Mouse (Mus musculus) kidney, adult 9 months (tissue): Measurements from ENCODE around the gene Ikzf1.

Source experiments
- DNase-seq: peaks from one replicate; pipeline ENCODE4 v3.0.0; 2022

The Ikzf1 gene

DNA sequence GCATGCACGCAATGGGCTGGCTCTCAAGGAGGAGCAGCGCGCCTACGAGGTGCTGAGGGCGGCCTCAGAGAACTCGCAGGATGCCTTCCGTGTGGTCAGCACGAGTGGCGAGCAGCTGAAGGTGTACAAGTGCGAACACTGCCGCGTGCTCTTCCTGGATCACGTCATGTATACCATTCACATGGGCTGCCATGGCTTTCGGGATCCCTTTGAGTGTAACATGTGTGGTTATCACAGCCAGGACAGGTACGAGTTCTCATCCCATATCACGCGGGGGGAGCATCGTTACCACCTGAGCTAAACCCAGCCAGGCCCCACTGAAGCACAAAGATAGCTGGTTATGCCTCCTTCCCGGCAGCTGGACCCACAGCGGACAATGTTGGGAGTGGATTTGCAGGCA, 84.5 kb downstream of the Ikzf1 start:
- no peak for DNase-seq

DNA sequence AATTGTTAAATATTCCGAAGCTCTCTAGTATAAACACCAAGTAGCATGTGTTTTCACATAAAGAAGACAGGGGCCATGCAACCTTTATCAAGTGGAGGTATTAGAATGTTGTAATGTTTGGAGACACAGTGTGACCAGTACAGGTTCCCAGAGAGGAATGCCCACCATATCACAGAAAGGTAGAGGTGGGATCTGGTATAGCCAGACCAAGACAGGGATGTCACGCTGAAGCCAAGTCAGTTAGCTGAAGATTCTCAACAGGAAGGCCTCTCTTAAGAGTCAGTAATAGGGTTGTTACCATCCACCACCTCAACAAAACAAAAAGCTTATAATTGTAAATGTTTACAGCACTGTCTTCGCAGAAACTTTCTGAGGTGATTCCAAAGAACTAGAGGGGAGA, 85.9 kb downstream of the Ikzf1 start:
- no peak for DNase-seq

DNA sequence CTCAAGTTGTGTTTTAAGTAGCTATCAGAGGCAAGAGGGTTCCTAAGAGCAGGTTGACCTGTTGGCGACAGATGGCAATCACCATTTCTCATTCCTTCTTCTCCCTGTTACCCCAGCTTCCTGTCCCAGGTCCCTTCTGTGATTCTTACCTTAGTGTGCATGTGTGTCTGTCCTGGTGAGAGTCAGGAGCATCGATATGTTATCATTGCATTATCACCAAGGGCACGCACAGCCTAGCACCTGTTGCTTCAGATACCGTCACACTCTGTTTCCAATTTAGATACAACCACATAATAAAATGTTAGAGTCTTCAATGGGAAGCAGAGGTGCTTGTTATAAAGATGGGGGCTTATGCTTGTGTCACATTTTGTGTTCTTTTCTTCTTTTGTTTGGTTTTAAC, 87.4 kb downstream of the Ikzf1 start:
- DNase-seq, result no peak

DNA sequence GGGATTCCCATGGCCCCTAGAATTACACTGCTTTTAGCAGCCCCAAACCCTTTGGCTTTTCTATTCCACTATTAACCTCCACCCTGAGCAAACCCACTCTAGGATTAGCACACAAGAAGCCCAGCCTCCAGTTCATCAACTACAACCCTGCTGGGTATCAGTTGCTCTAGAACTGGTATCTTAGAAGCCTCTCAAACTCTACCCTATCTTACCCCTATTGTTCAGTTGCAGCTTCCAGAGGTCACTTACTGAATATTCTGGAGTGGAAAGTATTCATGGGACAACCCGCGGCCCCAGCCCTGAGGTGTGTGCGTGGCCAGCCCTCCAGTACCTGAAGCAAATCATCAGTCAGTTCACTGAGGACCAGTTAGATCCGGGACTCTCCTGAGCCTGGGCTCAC, 89.6 kb downstream of the Ikzf1 start:
- DNase-seq, result no peak

DNA sequence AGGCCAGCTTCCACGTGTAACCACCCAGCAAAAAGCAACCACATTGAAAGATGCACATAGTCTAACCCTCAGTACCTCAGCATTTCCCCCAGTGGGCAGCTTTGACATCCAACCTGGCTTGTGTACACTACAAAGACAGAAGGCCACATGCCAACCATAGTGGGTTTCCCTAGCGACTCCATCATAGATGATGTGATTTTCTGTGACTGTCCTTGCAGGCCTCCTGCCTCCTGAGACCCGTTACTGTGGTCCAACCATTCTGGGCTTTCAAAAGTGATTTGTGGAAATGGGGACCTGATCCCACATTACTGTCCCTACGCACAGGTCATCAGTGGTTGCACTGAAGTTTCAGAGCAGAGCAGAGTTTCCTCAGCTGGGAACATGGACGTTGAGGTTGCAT, 90.1 kb downstream of the Ikzf1 start:
- DNase-seq, result no peak

DNA sequence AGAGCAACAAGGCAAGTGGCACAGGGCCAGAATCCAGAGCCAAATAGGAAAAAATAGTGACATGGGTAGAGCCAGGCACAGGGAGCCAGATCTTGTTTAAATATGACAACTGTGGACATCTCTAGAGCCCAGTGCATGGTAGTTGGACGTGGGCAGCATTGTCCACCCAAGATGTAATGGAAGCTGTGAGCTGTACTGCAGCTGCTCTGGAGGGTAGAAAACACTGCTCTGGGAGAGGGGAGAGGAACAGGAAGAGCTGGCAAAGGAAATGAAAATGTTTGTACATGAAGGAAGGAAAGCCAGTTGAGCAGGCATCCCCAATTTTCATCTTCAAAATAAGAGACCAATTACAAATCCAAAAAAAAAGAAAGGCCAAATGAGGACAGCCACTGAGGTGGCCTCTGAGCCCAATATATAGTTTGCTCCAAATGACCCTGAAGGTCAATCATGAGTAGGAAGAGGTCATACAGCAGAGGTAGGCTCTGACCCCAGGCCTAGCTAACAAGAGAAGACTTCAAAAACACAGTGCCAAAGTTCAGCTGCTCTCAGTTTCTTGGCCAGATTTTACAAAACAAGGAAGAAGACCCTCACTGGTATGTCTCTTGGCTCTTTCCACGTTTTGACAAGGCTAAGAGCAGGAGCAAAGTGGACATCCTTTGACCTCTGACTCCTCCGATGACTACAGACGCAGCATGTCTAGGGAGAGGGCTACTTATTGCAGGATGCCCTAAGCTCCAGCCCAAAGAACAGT, 91.4 kb downstream of the Ikzf1 start:
- DNase-seq, result no peak

DNA sequence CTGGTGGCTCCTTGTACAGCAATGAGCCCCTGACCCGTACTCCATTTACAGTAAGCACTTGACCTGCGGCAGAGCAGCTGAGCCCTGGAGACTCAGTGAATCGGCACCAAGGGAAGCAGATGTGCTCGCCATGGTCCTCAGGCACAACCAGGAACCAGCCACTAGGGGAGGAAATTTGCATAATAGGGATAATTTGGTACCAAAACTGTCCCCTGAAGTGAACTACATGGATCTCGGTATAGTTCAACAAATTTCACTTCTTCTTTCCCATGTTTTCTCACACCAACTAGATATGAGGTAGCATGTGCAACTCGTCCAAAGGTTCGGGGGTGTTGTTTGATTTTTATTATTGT, 92.0 kb downstream of the Ikzf1 start:
- no peak for DNase-seq

DNA sequence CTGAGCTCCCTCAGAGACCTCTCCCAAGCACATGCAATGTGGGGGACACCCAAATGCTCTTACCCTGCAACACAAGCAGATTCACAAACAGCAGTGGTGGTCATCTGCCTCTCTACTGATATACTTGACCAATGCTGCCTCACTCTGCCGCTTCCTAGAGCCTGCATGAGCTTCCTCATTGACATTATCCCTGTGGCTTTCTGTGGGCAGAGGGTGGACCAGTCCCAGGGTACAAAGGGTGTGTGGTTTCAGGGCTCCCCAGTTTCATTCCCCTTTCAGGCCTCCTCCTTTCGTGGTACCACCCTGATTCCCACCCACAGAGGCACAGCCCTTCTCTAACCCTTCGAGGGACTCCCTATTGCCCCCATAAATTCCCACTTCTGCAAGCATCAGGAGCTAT, 92.4 kb downstream of the Ikzf1 start:
- no peak for DNase-seq

DNA sequence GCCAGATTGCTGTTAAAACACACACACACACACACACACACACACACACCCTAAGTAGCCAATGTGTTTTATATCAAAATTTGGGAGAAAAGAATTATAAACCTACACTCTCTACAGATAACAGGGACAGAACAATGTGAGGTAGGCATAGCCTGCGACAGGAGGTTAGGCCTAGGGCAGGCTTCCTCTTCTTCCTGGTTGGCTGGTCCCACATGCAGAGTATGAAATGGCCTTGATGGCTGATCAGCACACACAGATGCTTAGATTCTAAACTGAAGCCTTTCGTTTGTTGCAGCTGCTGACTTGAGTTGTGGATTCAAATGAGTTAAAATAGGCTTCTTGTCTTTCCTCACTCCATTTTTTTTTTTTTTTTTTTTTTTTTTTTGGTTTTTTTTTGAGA, 93.0 kb downstream of the Ikzf1 start:
- no peak for DNase-seq

DNA sequence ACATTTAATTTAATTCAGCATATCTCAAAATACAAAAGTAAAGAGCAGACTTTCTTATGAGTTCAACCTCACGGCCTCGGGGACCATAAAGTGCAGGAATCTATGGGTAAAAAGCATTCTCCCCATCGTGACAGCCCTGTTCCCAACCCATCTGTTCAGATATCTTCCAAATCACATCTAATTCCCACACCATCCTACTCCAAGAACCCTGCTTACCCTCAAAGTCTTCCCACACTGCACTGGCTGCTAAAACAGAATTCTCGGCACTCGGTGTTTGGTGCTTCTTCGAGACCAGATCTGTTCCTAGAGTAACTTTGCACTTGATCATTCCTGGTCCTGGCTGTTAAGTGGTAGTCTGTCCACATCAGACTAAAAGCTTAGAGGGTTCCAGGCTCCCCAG, 93.5 kb downstream of the Ikzf1 start:
- no peak for DNase-seq

DNA sequence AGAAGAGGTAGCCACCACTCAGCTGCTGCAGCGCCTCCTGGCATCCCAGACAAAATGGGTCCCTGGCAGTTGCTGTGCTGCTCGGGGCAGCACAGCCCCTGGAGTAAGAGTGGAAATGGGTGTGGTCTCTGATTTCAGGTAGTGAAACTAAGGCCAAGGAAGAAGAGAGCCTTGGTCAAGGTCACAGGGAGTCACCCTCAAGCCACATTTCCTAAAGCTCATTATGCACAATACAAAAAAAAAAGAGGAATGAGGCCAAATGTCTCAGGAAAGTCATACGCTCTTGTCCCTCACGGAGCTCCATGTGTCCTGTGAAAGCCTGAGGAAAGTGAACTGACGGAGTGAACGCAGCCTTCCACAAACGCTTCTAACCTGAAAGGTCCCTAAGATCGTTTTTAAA, 96.9 kb downstream of the Ikzf1 start:
- no peak for DNase-seq

DNA sequence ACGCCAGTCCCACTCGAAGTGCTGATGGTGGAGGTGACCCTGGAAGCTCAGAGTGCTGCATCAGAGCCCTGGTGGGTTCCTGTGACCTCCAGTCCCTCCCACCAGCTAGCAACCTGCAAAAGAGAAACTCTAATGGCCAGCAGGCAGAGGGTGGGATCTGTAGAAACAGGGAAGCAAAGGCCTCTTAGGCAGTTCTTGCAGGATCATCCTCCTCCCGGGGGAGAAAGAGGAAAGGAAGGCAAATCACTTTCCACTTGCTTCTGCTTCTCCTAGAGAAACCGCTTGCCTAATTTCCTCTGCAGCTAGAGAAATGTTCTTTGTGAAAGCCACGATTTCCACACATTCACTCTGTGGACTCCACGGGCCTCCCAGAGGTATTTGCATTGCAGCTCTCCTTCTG, 100.7 kb downstream of the Ikzf1 start:
- DNase-seq, result no peak

DNA sequence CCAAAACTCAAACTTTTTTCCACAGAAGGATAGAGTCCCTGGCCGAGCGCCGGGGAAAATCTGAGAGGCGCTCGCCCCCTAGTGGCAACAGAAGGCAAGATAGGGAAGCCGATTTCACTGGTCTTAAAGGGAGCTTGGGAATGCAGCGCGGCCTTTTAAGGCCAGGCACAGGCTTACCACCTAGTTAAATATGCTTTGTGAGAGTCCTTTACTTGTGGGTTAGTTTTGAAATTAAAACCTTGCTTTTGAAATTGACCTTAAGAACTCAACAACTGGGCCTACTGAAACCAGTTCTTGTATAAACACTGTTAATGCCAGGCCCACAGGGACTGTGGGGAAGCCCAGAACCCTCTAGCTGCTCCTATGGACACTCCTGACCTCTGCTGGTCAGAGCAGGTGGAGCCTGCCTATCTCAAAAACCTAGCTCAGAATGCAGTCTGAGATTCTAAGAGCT, 103.7 kb downstream of the Ikzf1 start:
- peak; percentile 84 for DNase-seq

DNA sequence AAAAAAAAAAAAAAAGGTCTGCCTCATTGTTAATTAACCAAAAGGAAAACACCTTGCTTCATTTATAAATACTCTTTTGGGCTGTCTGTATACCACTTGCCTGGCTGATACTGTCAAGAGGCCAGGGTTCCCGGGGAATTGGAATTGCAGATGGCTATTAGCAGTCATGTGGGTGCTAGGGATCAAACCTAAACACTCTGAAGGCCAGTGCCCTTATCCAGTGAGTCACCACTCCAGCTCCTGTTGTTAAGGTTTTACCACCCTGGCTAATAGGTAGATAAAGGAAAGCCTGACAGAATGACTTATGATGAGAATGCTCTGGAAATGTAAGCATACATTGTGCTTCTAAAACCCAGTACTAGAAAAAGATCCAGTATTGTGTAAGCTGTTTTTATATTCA, 109.8 kb downstream of the Ikzf1 start:
- no peak for DNase-seq

DNA sequence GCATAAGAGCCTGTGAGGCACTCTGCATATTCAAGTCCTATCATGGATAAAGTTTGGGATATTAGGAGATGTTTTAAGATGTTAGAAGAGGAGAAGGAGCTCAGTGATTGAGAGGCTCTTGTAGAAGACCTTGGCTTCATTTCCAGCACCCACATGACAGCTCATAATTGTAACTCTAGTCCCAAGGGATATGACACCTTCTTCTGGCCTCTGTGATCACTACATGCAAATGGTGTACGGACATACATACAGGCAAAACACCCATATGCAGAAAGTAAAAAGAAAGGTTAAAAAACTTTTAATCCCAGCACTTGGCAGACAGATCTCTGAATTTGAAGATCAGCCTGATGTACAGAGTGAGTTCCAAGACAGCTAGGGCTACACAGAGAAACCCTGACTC, 113.9 kb downstream of the Ikzf1 start:
- no peak for DNase-seq

DNA sequence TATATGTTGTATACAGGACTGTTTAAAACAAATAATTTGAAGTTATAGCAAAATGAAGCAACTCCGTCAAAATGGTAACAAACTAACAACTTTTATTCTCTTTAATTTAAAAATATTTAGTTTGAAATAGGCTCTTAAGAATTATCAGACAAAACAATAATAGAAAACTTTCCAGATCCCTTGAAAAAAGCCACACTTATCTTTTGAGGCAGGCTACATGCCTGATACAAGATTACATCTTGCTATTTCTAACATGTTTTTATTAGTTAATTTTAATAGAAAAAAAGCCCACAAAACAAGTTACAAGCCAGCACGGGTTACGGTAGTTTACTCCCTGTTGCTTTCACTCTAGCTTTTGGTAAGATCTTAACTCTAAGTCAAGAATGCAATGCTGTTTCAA, 115.5 kb downstream of the Ikzf1 start:
- DNase-seq, result no peak

DNA sequence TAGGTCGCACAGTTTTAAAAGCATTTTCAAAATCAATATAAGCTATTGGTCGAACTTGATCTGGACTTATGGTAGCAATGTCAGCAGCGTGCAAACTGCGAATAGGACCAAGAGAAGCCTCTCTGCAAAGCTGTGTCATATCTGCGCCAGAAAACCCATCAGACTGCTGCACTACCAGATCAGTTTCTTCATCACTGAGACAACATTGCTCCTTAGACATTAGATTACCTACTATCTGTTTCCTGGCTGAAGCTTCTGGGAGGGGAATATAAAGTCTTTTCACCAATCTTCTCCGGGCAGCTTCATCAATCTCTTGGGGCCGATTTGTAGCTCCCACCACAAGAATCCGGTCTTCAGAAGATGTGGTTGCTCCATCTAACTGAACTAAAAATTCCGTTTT, 116.3 kb downstream of the Ikzf1 start:
- no peak for DNase-seq

DNA sequence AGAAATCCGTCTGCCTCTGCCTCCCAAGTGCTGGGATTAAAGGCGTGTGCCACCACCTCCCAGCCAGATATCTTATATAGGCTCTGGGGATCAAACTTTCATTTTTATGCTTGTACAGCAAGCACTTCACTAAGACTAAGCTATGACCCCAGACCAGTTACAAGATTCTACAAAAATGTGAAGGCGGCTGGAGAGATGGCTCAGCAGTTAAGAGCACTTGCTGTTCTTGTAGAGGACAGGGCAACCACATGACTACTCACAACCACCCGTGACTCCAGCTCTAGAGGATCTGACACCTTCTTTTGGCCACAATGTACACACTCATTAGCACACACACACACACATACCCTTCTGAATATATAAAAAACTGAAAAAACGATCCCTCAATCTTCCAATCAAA, 119.6 kb downstream of the Ikzf1 start:
- no peak for DNase-seq

DNA sequence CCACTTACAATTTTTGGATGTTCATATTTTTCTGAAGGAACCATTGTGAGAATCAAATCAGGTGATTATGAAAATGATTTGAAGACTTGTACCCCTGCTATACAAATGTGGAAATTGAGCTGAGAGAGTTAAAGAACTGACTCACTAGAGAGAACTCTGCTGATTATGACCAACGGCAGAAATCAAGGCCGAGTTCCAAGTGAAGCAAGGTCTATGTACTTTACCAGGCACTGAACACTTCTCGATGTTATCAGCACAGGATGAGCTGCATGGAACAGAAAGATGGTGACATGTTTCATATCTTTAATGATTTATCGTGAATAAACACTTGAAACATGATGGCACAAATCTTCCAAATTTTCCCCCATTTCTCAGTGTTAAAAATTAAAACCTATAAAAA, 121.1 kb downstream of the Ikzf1 start:
- no peak for DNase-seq

DNA sequence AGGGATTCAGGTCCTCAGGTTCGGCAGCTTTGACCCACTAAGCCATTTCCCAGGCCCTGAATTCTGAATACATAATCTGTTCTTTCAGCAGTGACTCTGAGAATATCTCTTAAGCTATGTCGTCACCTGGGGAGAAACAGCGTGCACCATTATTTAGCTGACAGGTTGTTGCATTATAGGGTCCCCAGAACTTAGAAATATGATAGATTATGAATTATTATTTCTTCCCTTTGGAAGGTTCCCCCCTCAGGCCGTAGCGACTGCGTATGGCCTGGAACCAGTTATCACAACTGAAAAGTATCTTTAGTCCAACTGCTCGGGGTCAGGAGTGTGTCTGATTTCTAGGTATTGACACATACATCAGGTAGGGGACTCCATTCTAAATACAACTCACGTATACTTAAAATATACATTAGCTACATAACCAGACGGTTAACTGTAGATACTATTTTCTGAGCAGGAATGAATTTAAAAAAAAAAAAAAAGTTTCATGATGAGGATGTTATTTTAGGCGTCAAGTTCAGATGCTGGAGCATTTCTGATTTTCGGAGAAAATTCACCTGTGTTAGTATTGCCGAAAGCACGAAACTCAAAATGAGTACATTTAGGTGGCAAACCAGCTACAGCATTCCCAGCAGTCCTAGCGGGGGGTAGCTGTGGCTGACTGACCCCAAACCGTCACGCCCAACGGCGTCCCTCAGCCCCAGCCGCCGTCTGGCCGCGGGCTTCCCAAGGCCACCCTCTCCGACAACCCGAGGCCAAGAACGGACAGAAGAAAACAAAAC, 123.4 kb downstream of the Ikzf1 start:
- no peak for DNase-seq

DNA sequence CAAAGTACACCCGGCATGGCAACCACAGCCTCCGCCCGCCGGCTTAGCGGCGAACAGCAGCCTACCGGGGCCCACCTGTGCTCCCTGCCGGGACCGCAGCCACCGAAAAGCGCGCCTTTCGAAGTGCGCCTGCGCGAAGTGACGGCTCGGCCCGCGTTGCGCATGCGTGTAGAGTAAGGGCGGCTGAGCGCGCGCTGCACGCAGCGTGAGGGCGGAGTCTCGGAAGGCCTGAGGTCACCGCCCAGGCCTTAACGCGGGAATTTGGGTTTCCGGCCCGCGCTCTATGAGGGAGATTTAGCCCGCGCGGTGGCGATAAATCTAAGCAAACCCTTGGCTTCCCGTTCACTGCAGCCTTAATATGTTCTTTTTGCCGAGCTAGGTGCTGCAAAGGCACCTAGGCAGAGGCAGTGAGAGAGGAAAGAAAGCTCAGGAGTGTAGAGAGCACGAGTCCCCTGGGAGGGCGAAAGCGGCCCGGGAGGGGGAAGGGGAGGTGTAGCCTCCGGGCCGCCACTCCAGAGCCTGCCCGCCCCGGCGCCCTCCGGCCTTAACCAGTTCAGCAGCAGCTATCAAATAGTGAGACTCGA, 124.1 kb downstream of the Ikzf1 start, which contains the start of gene Fignl1:
Fignl1 (minus strand) TSS at position 143 of the 584 bp plus-strand sequence.
- DNase-seq, result peak; percentile 95

DNA sequence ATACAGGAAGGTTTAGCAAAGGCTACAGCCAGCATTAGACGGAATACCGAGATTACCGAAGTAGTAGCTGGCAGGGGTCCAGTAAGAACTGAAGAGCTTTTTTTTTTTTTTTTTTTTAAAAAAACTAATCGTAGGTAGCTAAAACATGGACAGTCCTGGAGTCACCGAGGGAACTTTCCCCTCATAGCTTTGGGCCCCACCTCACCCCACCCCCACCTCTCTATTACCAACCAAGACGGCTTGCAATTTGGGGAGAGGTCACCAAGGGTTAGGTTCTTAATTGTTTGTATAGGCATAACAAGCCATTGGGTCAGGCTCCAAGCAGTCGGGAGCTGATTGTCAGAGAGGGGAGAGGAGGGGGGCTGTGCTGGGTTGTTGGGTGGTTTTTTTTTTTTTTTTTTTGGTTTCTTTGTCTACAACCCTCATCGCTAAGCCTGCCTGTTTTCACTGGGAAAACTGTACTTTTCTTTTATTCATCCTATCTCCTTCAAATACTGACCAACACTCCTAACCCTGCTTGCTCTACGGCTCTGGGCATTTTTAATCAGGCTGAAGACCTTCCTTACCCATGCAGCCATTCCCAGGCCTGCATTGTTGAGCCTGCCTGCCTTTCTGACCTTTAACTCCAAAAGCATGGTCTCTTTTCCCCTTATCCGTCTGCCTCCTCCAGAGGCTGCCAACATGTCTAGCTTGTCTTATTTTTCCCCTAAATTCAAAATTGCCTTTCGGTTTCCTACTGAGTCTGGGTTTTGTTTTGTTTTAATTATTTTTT, 124.8 kb downstream of the Ikzf1 start:
- no peak for DNase-seq

DNA sequence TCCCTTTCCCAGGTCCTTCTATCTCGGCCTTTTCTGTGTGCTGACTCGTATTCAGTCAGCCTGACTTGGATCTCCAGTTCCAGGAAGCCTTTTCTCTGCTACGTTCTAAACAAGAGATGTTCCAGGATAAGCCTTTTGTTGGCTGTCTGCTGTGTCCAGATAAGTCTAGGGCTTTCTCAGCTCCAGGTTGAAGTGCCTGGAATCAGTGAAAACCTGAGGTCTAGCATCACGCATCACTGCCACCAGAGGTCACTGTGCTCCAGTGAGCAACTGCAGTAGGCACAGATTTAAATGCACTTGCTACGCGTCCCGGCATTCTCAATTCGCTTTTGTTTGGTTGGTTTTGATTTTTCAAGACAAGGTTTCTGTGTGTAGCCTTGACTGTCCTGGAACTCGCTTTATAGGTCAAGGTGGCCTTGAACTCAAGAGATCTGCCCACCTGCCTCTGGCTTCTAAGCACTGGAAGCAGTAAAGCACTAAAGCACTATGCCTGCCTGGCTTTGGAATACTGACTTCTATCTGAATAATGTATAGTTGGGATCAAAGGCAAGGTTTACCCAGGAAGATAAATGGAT, 127.2 kb downstream of the Ikzf1 start:
- DNase-seq, result peak; percentile 80
